Mouse (Mus musculus) colon, adult 2 months (tissue): ENCODE data around the gene Gpnmb. TPM values are rescaled to one million over a fixed set of nuclear protein-coding genes. Genes with fewer than 3 reads are reported as not detected.

Experiments
- polyA plus RNA-seq: library from polyadenylated mRNA; depleted of rRNA; stranded (reverse); fragments of >200 nt; gene quantifications from 2 replicates; pipeline ENCODE4 v1.2.3, GENCODE M21; 2012; rRNA removed

The Gpnmb gene
- 2.5 and 2.8 TPM in 2 replicates for polyA plus RNA-seq

GRCm38 (mm10) chr6:49036275-49037267, at the start of gene Gpnmb:
Gene Gpnmb (plus strand): TSS chr6:49036546.

GRCm38 (mm10) chr6:49073304-49074116, 37.2 kb downstream of the Gpnmb start, which contains the start of gene Malsu1:
Gene Malsu1 (plus strand): TSS chr6:49073795.

Other genes with a start within 250 kb of the Gpnmb start
- gene Tmem176a, start 195.6 kb upstream of the Gpnmb start, polyA plus RNA-seq: 141 and 142 TPM in 2 replicates
- 260 and 275 TPM in 2 replicates for gene Tmem176b, start 195.1 kb upstream of the Gpnmb start, polyA plus RNA-seq
- gene Aoc1, start 163.7 kb upstream of the Gpnmb start, polyA plus RNA-seq: 198 and 228 TPM in 2 replicates
- gene 1600015I10Rik, start 106.7 kb upstream of the Gpnmb start, polyA plus RNA-seq: not detected in 2 replicates
- not detected in 2 replicates for gene Doxl2, start 61.6 kb upstream of the Gpnmb start, polyA plus RNA-seq
- not detected in 2 replicates for gene Svs1, start 49.7 kb upstream of the Gpnmb start, polyA plus RNA-seq
- 19.6 and 20.6 TPM in 2 replicates for gene Malsu1, start 37.2 kb downstream of the Gpnmb start, polyA plus RNA-seq
- 0.02 TPM in 1 of 2 replicates, not detected in the other for gene Igf2bp3, start 178.4 kb downstream of the Gpnmb start, polyA plus RNA-seq
- gene Tra2a, start 227.5 kb downstream of the Gpnmb start, polyA plus RNA-seq: 17.7 and 21.9 TPM in 2 replicates